Mouse (Mus musculus): ENCODE data around the gene Mecom.

Mecom gene

GRCm38 (mm10) chr3:30104515-30105098 is 443.2 kb downstream of the Mecom start:
- DNase-seq (ENCODE audit: low read depth, low spot score), result no peak

- DNase-seq (ENCODE audit: low read depth, low spot score), result no peak
Measured at GRCm38 (mm10) chr3:30101146-30101545, 446.7 kb downstream of the Mecom start.

- DNase-seq (ENCODE audit: low read depth, low spot score), result no peak
Measured at GRCm38 (mm10) chr3:30097713-30098112, 450.1 kb downstream of the Mecom start.

- no peak for DNase-seq (ENCODE audit: low read depth, low spot score)
Measured at GRCm38 (mm10) chr3:30097129-30097528, 450.7 kb downstream of the Mecom start.

GRCm38 (mm10) chr3:30093005-30093404 is 454.8 kb downstream of the Mecom start:
- no peak for DNase-seq (ENCODE audit: low read depth, low spot score)

GRCm38 (mm10) chr3:30092481-30092880 is 455.3 kb downstream of the Mecom start:
- no peak for DNase-seq (ENCODE audit: low read depth, low spot score)

GRCm38 (mm10) chr3:30091860-30092259 is 455.9 kb downstream of the Mecom start:
- DNase-seq (ENCODE audit: low read depth, low spot score), result no peak

- no peak for DNase-seq (ENCODE audit: low read depth, low spot score)
Measured at GRCm38 (mm10) chr3:30091401-30091800, 456.4 kb downstream of the Mecom start.

GRCm38 (mm10) chr3:30086139-30086538 is 461.7 kb downstream of the Mecom start:
- no peak for DNase-seq (ENCODE audit: low read depth, low spot score)

GRCm38 (mm10) chr3:30083842-30084241 is 464.0 kb downstream of the Mecom start:
- DNase-seq (ENCODE audit: low read depth, low spot score), result no peak

- DNase-seq (ENCODE audit: low read depth, low spot score), result no peak
Measured at GRCm38 (mm10) chr3:30083268-30083667, 464.5 kb downstream of the Mecom start.

- no peak for DNase-seq (ENCODE audit: low read depth, low spot score)
Measured at GRCm38 (mm10) chr3:30080827-30081226, 467.0 kb downstream of the Mecom start.

- DNase-seq (ENCODE audit: low read depth, low spot score), result no peak
Measured at GRCm38 (mm10) chr3:30076522-30076921, 471.3 kb downstream of the Mecom start.

GRCm38 (mm10) chr3:30071271-30071670 is 476.5 kb downstream of the Mecom start:
- no peak for DNase-seq (ENCODE audit: low read depth, low spot score)

GRCm38 (mm10) chr3:30066519-30066918 is 481.3 kb downstream of the Mecom start:
- no peak for DNase-seq (ENCODE audit: low read depth, low spot score)

GRCm38 (mm10) chr3:30060058-30060457 is 487.8 kb downstream of the Mecom start:
- DNase-seq (ENCODE audit: low read depth, low spot score), result no peak

- DNase-seq (ENCODE audit: low read depth, low spot score), result no peak
Measured at GRCm38 (mm10) chr3:30059615-30060014, 488.2 kb downstream of the Mecom start.

- no peak for DNase-seq (ENCODE audit: low read depth, low spot score)
Measured at GRCm38 (mm10) chr3:30051287-30051686, 496.5 kb downstream of the Mecom start.

GRCm38 (mm10) chr3:30050795-30051194 is 497.0 kb downstream of the Mecom start:
- no peak for DNase-seq (ENCODE audit: low read depth, low spot score)

- DNase-seq (ENCODE audit: low read depth, low spot score), result no peak
Measured at GRCm38 (mm10) chr3:30048792-30049191, 499.0 kb downstream of the Mecom start.

- DNase-seq (ENCODE audit: low read depth, low spot score), result no peak
Measured at GRCm38 (mm10) chr3:30048157-30048556, 499.7 kb downstream of the Mecom start.

- no peak for DNase-seq (ENCODE audit: low read depth, low spot score)
Measured at GRCm38 (mm10) chr3:30043525-30043924, 504.3 kb downstream of the Mecom start.

- DNase-seq (ENCODE audit: low read depth, low spot score), result no peak
Measured at GRCm38 (mm10) chr3:30038545-30038944, 509.3 kb downstream of the Mecom start.

GRCm38 (mm10) chr3:30019961-30020360 is 527.8 kb downstream of the Mecom start:
- no peak for DNase-seq (ENCODE audit: low read depth, low spot score)

Data from retina, adult 2 months (tissue).